Mouse (Mus musculus) liver, embryonic 11.5 days (tissue): ENCODE measurements around the gene Dtx4. TPM values are rescaled to one million over a fixed set of nuclear protein-coding genes. Genes with fewer than 3 reads are reported as not detected.

Experiments
- ATAC-seq: fragments of 200-750 bp; cut with Nextera tagmentation; replicated peaks from 2 replicates; pipeline ENCODE4 v1.8.0; 2017; ENCODE audit warnings: moderate number of reproducible peaks, mild to moderate bottlenecking, moderate TSS enrichment, moderate library complexity; ENCODE audit not compliant: low FRiP score
- DNase-seq: peaks from one replicate; pipeline ENCODE4 v3.0.0-alpha.2; 2017; ENCODE audit warnings: low spot score
- H3K27ac ChIP-seq: fragments of 300-500 bp; sonication (generic); 2 replicates; pipeline ENCODE4 v1.5.1; 2014; ENCODE audit warnings: mild to moderate bottlenecking, low read depth, low read length, control low read depth
- H3K27me3 ChIP-seq: fragments of 300-500 bp; sonication (generic); replicated peaks from 2 replicates; pipeline ENCODE4 v1.6.1; 2014; ENCODE audit warnings: low read length, mixed read lengths; ENCODE audit not compliant: control insufficient read depth, insufficient read depth
- H3K36me3 ChIP-seq: fragments of 300-500 bp; sonication (generic); 2 replicates; pipeline ENCODE4 v1.6.1; 2014; ENCODE audit warnings: mild to moderate bottlenecking, low read length, moderate library complexity, mixed read lengths; ENCODE audit not compliant: control insufficient read depth, insufficient read depth
- H3K4me1 ChIP-seq: fragments of 300-500 bp; sonication (generic); replicated peaks from 2 replicates; pipeline ENCODE4 v1.6.1; 2014; ENCODE audit warnings: low read length, mixed read lengths; ENCODE audit not compliant: control insufficient read depth, insufficient read depth
- H3K4me2 ChIP-seq: fragments of 300-500 bp; sonication (generic); 2 replicates; pipeline ENCODE4 v1.6.1; 2014; ENCODE audit warnings: mild to moderate bottlenecking, control low read depth, moderate library complexity
- H3K4me3 ChIP-seq: fragments of 300-500 bp; sonication (generic); 2 replicates; pipeline ENCODE4 v1.5.1; 2014; ENCODE audit warnings: low read depth, low read length, control low read depth
- H3K9ac ChIP-seq: fragments of 300-500 bp; sonication (generic); 2 replicates; pipeline ENCODE4 v1.6.1; 2014; ENCODE audit warnings: low read depth, low read length, control low read depth
- H3K9me3 ChIP-seq: fragments of 300-500 bp; sonication (generic); 2 replicates; pipeline ENCODE4 v1.6.1; 2016; ENCODE audit warnings: low read length, inconsistent platforms, mixed read lengths; ENCODE audit not compliant: control insufficient read depth
- WGBS: fragments of 180-500 bp; shearing (Covaris S2); extraction: QIAGEN DNeasy Blood & Tissue Kit; methylation state at CpG from one replicate; pipeline ENCODE4 v1.1.7; 2014; 5-methylcytosine and 5-hydroxymethylcytosine counted together
- polyA plus RNA-seq: library from polyadenylated mRNA; unstranded; fragments of >200 nt; fragmentation: Nextera tagmentation; extraction: Ambion mirVana; gene quantifications from 2 replicates; pipeline ENCODE4 v1.2.1, GENCODE M21; 2014

Dtx4 gene
- polyA plus RNA-seq, 1 experiment from 2014 or later = 3.8 TPM

DNA sequence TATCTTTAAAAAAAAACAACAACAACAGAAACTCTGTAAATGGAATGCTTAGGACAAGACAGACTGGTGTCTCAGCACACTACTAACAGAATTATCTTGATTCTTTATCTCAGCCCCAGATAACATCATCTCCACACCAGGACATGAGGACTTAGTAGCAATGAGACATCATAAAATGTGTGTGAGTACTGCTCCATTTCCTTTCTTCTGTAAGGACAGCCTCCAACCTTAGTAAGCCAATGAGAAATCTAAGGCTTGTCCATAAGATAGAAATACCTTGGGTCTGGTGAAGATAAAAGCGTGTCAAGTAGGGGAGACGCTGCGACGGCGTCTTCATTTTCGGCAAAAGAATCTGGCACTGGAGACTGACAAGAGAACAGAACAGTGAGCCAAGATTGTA is 73.6 kb downstream of the Dtx4 start, which contains the start of gene Pfpl:
Gene Pfpl (plus strand): TSS at position 301 of the 400 bp plus-strand sequence.
- H3K27ac ChIP-seq = no peak within 1 kb of the TSS
- no peaks in the 10 kb centered on the region for H3K9me3 ChIP-seq
- H3K4me1 ChIP-seq = no peaks in the 10 kb centered on the region
- no peak within 1 kb of the TSS for H3K4me2 ChIP-seq
- 90% methylated on average over 6 of the region's 6 CpGs for WGBS
- H3K9ac ChIP-seq = no peak within 1 kb of the TSS
- H3K27me3 ChIP-seq = no peaks in the 10 kb centered on the region
- no peaks in the 10 kb centered on the region for H3K36me3 ChIP-seq
- ATAC-seq (no peak), DNase-seq (no peak)
- H3K4me3 ChIP-seq = no peak within 1 kb of the TSS

- H3K4me3 ChIP-seq = no peak overlapping the region
- H3K4me2 ChIP-seq = no peak overlapping the region
- H3K9ac ChIP-seq = no peak overlapping the region
- no peak overlapping the region for H3K27ac ChIP-seq
- H3K27me3 ChIP-seq = no peaks in the 10 kb centered on the region
- WGBS = 84% methylated on average over 5 of the region's 5 CpGs
- no peaks in the 10 kb centered on the region for H3K4me1 ChIP-seq
- ATAC-seq (no peak), DNase-seq (no peak)
- no peaks in the 10 kb centered on the region for H3K9me3 ChIP-seq
- H3K36me3 ChIP-seq = no peaks in the 10 kb centered on the region
These were observed 74.2 kb downstream of the Dtx4 start for GRCm38 (mm10) chr19:12427101-12427500.

DNA sequence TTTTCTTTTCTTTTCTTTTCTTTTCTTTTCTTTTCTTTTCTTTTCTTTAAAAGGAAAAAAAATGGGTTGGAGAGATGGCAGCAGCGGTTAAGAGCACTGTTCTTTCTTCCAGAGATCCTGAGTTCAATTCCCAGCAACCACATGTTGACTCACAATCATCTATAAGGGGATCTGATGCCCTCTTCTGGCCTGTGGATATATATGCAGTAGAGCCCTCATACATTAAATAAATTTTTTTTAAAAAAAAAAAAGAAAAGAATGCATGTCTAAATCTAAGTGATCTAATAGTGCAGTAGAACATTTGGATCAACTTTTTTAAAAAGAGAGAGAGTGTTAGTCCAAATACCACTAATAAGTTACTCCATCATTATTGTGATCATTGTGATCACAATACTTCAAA is 79.6 kb downstream of the Dtx4 start:
- Histone ChIP-seq H3K4me2 (no peak overlapping the region), H3K4me1 (no peaks in the 10 kb centered on the region), H3K4me3 (no peak overlapping the region), H3K36me3 (no peaks in the 10 kb centered on the region), H3K9ac (no peak overlapping the region), H3K27ac (no peak overlapping the region), H3K27me3 (no peaks in the 10 kb centered on the region), H3K9me3 (no peaks in the 10 kb centered on the region)
- 80% methylated on average over 1 of the region's 1 CpGs for WGBS
- DNase-seq (no peak), ATAC-seq (no peak)

DNA sequence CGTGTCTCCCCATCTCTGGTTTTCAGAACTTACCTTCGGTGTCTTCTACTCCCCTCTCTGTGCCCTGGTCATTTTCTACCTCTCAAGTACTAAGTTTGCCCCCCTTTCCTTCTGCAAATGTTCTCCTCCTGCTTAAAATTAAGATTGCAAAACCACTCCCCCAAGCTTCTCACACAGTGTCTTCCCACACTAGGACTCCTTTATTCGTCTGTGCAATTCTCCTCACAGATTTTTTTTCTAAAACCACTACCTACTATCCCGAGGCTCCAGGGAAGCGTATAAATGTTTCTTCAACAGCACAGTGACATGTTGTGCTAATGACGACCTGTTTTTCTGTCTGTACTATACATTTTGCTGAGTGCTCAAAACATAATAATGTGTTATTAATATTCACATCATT is 80.7 kb downstream of the Dtx4 start:
- Histone ChIP-seq H3K36me3 (no peaks in the 10 kb centered on the region), H3K4me1 (no peaks in the 10 kb centered on the region), H3K27me3 (no peaks in the 10 kb centered on the region), H3K4me3 (no peak overlapping the region), H3K9me3 (no peaks in the 10 kb centered on the region), H3K4me2 (no peak overlapping the region), H3K9ac (no peak overlapping the region), H3K27ac (no peak overlapping the region)
- 76% methylated on average over 6 of the region's 6 CpGs for WGBS
- no peak for ATAC-seq
- DNase-seq = no peak

GRCm38 (mm10) chr19:12418312-12418711 is 82.9 kb downstream of the Dtx4 start:
- Histone ChIP-seq H3K27ac (no peak overlapping the region), H3K4me2 (no peak overlapping the region), H3K27me3 (no peaks in the 10 kb centered on the region), H3K4me1 (no peaks in the 10 kb centered on the region), H3K9me3 (no peaks in the 10 kb centered on the region), H3K4me3 (no peak overlapping the region), H3K36me3 (no peaks in the 10 kb centered on the region), H3K9ac (no peak overlapping the region)
- ATAC-seq (no peak), DNase-seq (no peak)
- 64% methylated on average over 3 of the region's 3 CpGs for WGBS

GRCm38 (mm10) chr19:12417361-12417760 is 83.9 kb downstream of the Dtx4 start, which contains the start of gene Olfr1441:
Gene Olfr1441 (plus strand): TSS chr19:12417433.
- no peak for ATAC-seq
- H3K4me3 ChIP-seq = no peak within 1 kb of the TSS
- H3K36me3 ChIP-seq = no peaks in the 10 kb centered on the region
- H3K9ac ChIP-seq = no peak within 1 kb of the TSS
- no peak for DNase-seq
- H3K27me3 ChIP-seq = no peaks in the 10 kb centered on the region
- no peak within 1 kb of the TSS for H3K27ac ChIP-seq
- no peaks in the 10 kb centered on the region for H3K4me1 ChIP-seq
- no peaks in the 10 kb centered on the region for H3K9me3 ChIP-seq
- no peak within 1 kb of the TSS for H3K4me2 ChIP-seq

Other genes starting within 250 kb of the Dtx4 start
- not detected in 2 replicates for gene Olfr235, start 240.4 kb downstream of the Dtx4 start, polyA plus RNA-seq
- not detected in 2 replicates for gene Olfr1434, start 221.6 kb downstream of the Dtx4 start, polyA plus RNA-seq
- not detected in 2 replicates for gene Olfr1436, start 202.3 kb downstream of the Dtx4 start, polyA plus RNA-seq
- gene Olfr1437, start 176.4 kb downstream of the Dtx4 start, polyA plus RNA-seq = not detected in 2 replicates
- not detected in 2 replicates for gene Olfr1438-ps1, start 165.5 kb downstream of the Dtx4 start, polyA plus RNA-seq
- gene Olfr1440, start 114.2 kb downstream of the Dtx4 start, polyA plus RNA-seq = not detected in 2 replicates
- gene Olfr1441, start 84.0 kb downstream of the Dtx4 start, polyA plus RNA-seq = not detected in 2 replicates
- gene Pfpl, start 73.5 kb downstream of the Dtx4 start, polyA plus RNA-seq = not detected in 2 replicates
- gene Mpeg1, start 40.7 kb downstream of the Dtx4 start, polyA plus RNA-seq = 0.81 and 1.2 TPM in 2 replicates
- 44.8 and 47.7 TPM in 2 replicates for gene Fam111a, start 44.3 kb upstream of the Dtx4 start, polyA plus RNA-seq
- gene Gm4952, start 98.5 kb upstream of the Dtx4 start, polyA plus RNA-seq = 0.23 and 0.78 TPM in 2 replicates
- gene Glyat, start 131.9 kb upstream of the Dtx4 start, polyA plus RNA-seq = not detected in 2 replicates
- gene Olfr1442, start 169.0 kb upstream of the Dtx4 start, polyA plus RNA-seq = not detected in 2 replicates
- not detected in 2 replicates for gene Olfr1443, start 176.7 kb upstream of the Dtx4 start, polyA plus RNA-seq
- gene Keg1, start 194.3 kb upstream of the Dtx4 start, polyA plus RNA-seq = 0.19 and 0.25 TPM in 2 replicates